Mouse (Mus musculus) hindbrain, embryonic 10.5 days (tissue): Measurements from ENCODE around the gene Tac4. TPM values are rescaled to one million over a fixed set of nuclear protein-coding genes. Genes with fewer than 3 reads are reported as not detected.
A peak's percentile ranks its signal among the peaks of the same experiment; 100 is the strongest.

Source experiments
- DNase-seq: peaks from one replicate; pipeline ENCODE4 v3.0.0-alpha.2; 2017; ENCODE audit warnings: low spot score
- H3K27ac ChIP-seq: fragments of 300-500 bp; sonication (generic); 2 replicates; pipeline ENCODE4 v1.5.1; 2016; ENCODE audit warnings: mild to moderate bottlenecking, moderate library complexity
- H3K27me3 ChIP-seq: fragments of 300-500 bp; sonication (generic); 2 replicates; pipeline ENCODE4 v1.6.1; 2016; ENCODE audit warnings: mild to moderate bottlenecking; ENCODE audit not compliant: poor library complexity, insufficient read depth, severe bottlenecking
- H3K36me3 ChIP-seq: fragments of 300-500 bp; sonication (generic); 2 replicates; pipeline ENCODE4 v1.6.1; 2016; ENCODE audit warnings: mild to moderate bottlenecking, moderate library complexity
- H3K4me1 ChIP-seq: fragments of 300-500 bp; sonication (generic); replicated peaks from 2 replicates; pipeline ENCODE4 v1.6.1; 2016; ENCODE audit warnings: mild to moderate bottlenecking
- H3K4me3 ChIP-seq: fragments of 300-500 bp; sonication (generic); 2 replicates; pipeline ENCODE4 v1.5.1; 2016; ENCODE audit warnings: mild to moderate bottlenecking, moderate library complexity
- H3K9me3 ChIP-seq: fragments of 300-500 bp; sonication (generic); 2 replicates; pipeline ENCODE4 v1.6.1; 2016; ENCODE audit warnings: mild to moderate bottlenecking, moderate library complexity
- WGBS: fragments of 180-500 bp; shearing (Covaris S2); methylation state at CpG from one replicate; pipeline ENCODE4 v1.1.7; 2016; 5-methylcytosine and 5-hydroxymethylcytosine counted together
- polyA plus RNA-seq: library from polyadenylated mRNA; unstranded; fragments of >200 nt; fragmentation: Nextera tagmentation; extraction: Ambion mirVana; gene quantifications from 2 replicates; pipeline ENCODE4 v1.2.1, GENCODE M21; 2016

Gene Tac4
- polyA plus RNA-seq, 1 experiment from 2014 or later: not detected

GRCm38 (mm10) chr11:95266540-95267245 lies 5.4 kb downstream of the Tac4 start:
- peaks cover 42% of the 10 kb centered on the region for H3K36me3 ChIP-seq
- H3K4me3 ChIP-seq: no peak overlapping the region
- no peak overlapping the region for H3K27ac ChIP-seq
- peaks cover 2% of the 10 kb centered on the region; the same call in 1 of the 2 replicates for H3K27me3 ChIP-seq
- H3K9me3 ChIP-seq: no peaks in the 10 kb centered on the region
- H3K4me1 ChIP-seq: peaks cover 26% of the 10 kb centered on the region
- DNase-seq: no peak
- 47% methylated on average over 6 of the region's 6 CpGs for WGBS

- H3K4me3 ChIP-seq: no peak overlapping the region
- no peaks in the 10 kb centered on the region for H3K9me3 ChIP-seq
- H3K4me1 ChIP-seq: no peaks in the 10 kb centered on the region; the same call in 1 of the 2 replicates
- H3K27me3 ChIP-seq: no peaks in the 10 kb centered on the region
- H3K36me3 ChIP-seq: peaks cover 100% of the 10 kb centered on the region
- no peak overlapping the region for H3K27ac ChIP-seq
- DNase-seq: no peak
- 92% methylated on average over 5 of the region's 5 CpGs for WGBS
Measured at GRCm38 (mm10) chr11:95273661-95274060, 12.3 kb downstream of the Tac4 start.

DNA sequence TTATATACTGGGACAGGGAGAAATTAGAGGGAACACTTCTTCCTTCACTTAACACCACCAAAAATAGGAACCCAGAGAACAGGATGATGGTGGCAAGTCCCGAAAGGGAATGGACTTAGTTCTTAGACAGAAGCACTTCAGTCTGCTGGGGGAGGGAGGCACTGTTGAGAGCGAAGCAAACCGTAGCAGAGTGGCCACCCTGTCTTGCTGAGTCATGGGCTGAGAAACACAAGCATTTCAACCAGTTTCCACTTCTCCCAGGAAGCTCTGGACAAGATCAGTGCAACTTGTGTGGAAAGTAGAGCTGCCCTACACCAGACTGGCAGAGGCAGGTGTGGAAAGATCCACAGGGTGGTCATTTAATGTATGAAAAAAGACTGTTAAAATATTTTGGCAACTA lies 13.3 kb downstream of the Tac4 start:
- no peak for DNase-seq
- 84% methylated on average over 3 of the region's 3 CpGs for WGBS
- H3K4me1 ChIP-seq: no peaks in the 10 kb centered on the region
- H3K27me3 ChIP-seq: no peaks in the 10 kb centered on the region
- H3K4me3 ChIP-seq: no peak overlapping the region
- no peak overlapping the region for H3K27ac ChIP-seq
- H3K9me3 ChIP-seq: no peaks in the 10 kb centered on the region
- H3K36me3 ChIP-seq: peaks cover 100% of the 10 kb centered on the region

- H3K27me3 ChIP-seq: no peaks in the 10 kb centered on the region
- 92% methylated on average over 6 of the region's 6 CpGs for WGBS
- no peak overlapping the region for H3K27ac ChIP-seq
- no peaks in the 10 kb centered on the region for H3K9me3 ChIP-seq
- H3K36me3 ChIP-seq: peaks cover 100% of the 10 kb centered on the region
- no peak for DNase-seq
- H3K4me3 ChIP-seq: no peak overlapping the region
- no peaks in the 10 kb centered on the region for H3K4me1 ChIP-seq
Measured at GRCm38 (mm10) chr11:95276056-95276455, 14.7 kb downstream of the Tac4 start.

- Histone ChIP-seq H3K9me3 (no peaks in the 10 kb centered on the region), H3K27ac (no peak overlapping the region), H3K4me1 (no peaks in the 10 kb centered on the region), H3K4me3 (no peak overlapping the region), H3K36me3 (peaks cover 100% of the 10 kb centered on the region), H3K27me3 (no peaks in the 10 kb centered on the region)
- DNase-seq: no peak
- whole genome bisulfite sequencing: 93% methylated on average over 4 of the region's 4 CpGs
Measured at GRCm38 (mm10) chr11:95279061-95279659, 17.8 kb downstream of the Tac4 start.

DNA sequence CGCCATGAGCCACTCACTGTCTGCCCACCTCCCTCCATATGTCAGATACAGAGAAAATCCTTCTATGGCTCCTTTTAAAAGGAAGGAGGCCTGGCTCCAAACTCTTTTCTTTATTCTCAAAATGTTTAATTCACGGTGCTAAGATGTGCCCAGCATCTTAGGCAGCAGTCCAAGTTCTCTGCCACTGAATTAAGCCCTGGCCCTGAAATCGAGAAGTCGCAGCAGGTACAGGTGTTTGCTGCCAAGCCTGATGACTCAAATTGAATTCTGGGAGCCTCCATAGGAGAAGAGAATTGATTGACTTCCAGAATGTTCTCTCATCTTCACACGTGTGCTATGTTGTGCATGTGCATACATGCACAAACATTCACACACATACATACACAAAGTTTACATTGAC lies 21.0 kb downstream of the Tac4 start:
- WGBS: 96% methylated on average over 5 of the region's 5 CpGs
- no peaks in the 10 kb centered on the region for H3K4me1 ChIP-seq
- peaks cover 100% of the 10 kb centered on the region for H3K36me3 ChIP-seq
- H3K27ac ChIP-seq: no peak overlapping the region
- no peak for DNase-seq
- no peak overlapping the region for H3K4me3 ChIP-seq
- no peaks in the 10 kb centered on the region for H3K9me3 ChIP-seq
- no peaks in the 10 kb centered on the region for H3K27me3 ChIP-seq

GRCm38 (mm10) chr11:95291998-95292397 lies 30.7 kb downstream of the Tac4 start:
- WGBS: 82% methylated on average over 4 of the region's 4 CpGs
- DNase-seq: no peak
- no peaks in the 10 kb centered on the region for H3K9me3 ChIP-seq
- no peaks in the 10 kb centered on the region for H3K4me1 ChIP-seq
- H3K36me3 ChIP-seq: peaks cover 93% of the 10 kb centered on the region
- H3K4me3 ChIP-seq: no peak overlapping the region
- no peaks in the 10 kb centered on the region for H3K27me3 ChIP-seq
- no peak overlapping the region for H3K27ac ChIP-seq

GRCm38 (mm10) chr11:95293017-95293624 lies 31.8 kb downstream of the Tac4 start:
- H3K4me3 ChIP-seq: no peak overlapping the region
- no peaks in the 10 kb centered on the region for H3K9me3 ChIP-seq
- H3K27me3 ChIP-seq: no peaks in the 10 kb centered on the region
- H3K4me1 ChIP-seq: no peaks in the 10 kb centered on the region
- no peak for DNase-seq
- H3K27ac ChIP-seq: no peak overlapping the region
- 91% methylated on average over 8 of the region's 8 CpGs for WGBS
- H3K36me3 ChIP-seq: peaks cover 93% of the 10 kb centered on the region

DNA sequence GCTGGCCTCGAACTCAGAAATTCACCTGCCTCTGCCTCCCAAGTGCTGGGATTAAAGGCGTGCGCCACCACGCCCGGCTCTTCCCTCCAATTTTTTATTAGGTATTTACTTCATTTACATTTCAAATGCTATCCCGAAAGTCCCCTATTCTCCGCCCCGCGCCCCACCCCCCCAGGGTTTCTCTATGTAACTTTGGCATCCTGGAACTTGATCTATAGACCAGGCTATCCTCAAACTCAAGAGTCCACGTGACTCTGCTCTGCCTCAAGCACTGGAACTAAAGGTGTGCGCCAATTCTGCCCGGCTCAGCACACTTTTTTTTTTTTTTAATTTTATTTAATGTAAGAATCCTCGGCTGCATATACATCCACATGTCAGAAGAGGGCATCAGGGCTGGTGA lies 34.4 kb downstream of the Tac4 start:
- 94% methylated on average over 13 of the region's 13 CpGs for WGBS
- H3K9me3 ChIP-seq: no peaks in the 10 kb centered on the region

DNA sequence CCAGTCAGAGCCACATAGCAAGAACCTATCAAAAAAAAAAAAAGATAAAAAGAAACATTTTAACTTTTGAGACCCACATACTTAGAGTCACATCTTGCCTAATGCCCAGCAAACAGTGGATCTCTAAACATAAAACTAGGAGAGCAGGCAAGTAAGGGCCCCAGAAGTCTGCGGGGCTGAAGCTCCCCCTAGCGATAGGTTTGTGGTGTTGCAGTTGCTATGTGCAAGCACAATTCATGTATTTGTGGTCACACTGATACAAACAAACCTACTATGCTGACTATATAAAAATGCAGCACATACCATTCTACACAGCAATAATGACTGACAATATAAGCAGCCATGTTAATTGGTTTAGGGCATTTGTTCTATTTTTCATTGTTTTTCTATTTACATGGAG lies 36.8 kb downstream of the Tac4 start:
- H3K36me3 ChIP-seq: peaks cover 93% of the 10 kb centered on the region
- 25% methylated on average over 2 of the region's 2 CpGs for WGBS
- H3K27ac ChIP-seq: no peak overlapping the region
- no peak overlapping the region for H3K4me3 ChIP-seq
- H3K4me1 ChIP-seq: no peaks in the 10 kb centered on the region
- H3K27me3 ChIP-seq: no peaks in the 10 kb centered on the region
- DNase-seq: peak; percentile 25
- H3K9me3 ChIP-seq: no peaks in the 10 kb centered on the region

More for the DNA sequence above, 34.4 kb downstream of the Tac4 start:
- no peak overlapping the region for H3K4me3 ChIP-seq
- H3K4me1 ChIP-seq: no peaks in the 10 kb centered on the region
- no peaks in the 10 kb centered on the region for H3K27me3 ChIP-seq
- H3K36me3 ChIP-seq: peaks cover 93% of the 10 kb centered on the region
- DNase-seq: no peak
- no peak overlapping the region for H3K27ac ChIP-seq

GRCm38 (mm10) chr11:95299886-95300285 lies 38.6 kb downstream of the Tac4 start:
- H3K4me1 ChIP-seq: no peaks in the 10 kb centered on the region

DNA sequence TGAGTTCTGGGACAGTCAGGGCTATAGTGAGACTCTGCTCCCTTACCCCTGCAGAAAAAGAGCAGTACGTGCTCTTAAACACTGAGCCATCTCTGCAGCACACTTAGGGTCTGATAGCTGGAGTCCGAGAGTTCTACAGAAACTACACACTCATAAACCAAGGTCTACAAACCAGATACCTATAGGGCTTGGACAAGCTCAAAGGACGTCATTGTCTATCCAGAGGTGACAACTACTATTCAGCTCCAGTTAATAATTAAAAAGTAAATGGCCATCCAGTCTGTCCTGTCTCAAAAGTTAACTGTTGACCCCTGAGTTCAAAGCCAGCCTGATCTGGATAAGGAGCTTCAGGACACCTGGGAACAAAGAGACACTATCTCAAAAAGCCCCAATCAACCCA lies 40.4 kb downstream of the Tac4 start:
- Histone ChIP-seq H3K9me3 (no peaks in the 10 kb centered on the region), H3K4me3 (no peak overlapping the region), H3K27ac (no peak overlapping the region), H3K4me1 (no peaks in the 10 kb centered on the region), H3K27me3 (no peaks in the 10 kb centered on the region), H3K36me3 (peaks cover 98% of the 10 kb centered on the region)
- DNase-seq: no peak
- 95% methylated on average over 3 of the region's 3 CpGs for WGBS

More at GRCm38 (mm10) chr11:95299886-95300285, 38.6 kb downstream of the Tac4 start:
- WGBS: 95% methylated on average over 12 of the region's 12 CpGs
- DNase-seq: no peak
- no peaks in the 10 kb centered on the region for H3K9me3 ChIP-seq
- no peak overlapping the region for H3K4me3 ChIP-seq
- H3K27me3 ChIP-seq: no peaks in the 10 kb centered on the region
- peaks cover 93% of the 10 kb centered on the region for H3K36me3 ChIP-seq
- no peak overlapping the region for H3K27ac ChIP-seq

DNA sequence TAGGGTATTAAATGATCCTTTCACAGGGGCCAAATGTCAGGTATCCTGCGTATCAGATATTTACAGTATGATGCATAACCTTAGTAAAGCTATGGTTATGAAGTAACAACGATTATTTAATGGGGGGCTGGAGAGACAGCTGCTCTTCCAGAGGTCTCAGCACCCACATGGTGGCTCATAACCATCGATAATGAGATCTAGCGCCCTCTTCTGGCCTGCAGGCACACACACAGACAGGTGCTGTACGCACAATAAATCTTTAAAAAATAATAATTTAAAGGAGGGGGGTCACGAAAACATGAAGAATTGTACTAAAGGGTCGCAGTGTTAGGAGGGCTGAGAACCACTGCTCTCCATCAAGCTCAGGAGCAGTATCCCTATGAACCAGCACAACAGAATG lies 44.3 kb downstream of the Tac4 start:
- Histone ChIP-seq H3K27ac (no peak overlapping the region), H3K36me3 (peaks cover 64% of the 10 kb centered on the region)
- 92% methylated on average over 7 of the region's 7 CpGs for WGBS

More for the DNA sequence above, 44.3 kb downstream of the Tac4 start:
- H3K4me3 ChIP-seq: no peak overlapping the region
- peaks cover 15% of the 10 kb centered on the region for H3K4me1 ChIP-seq
- H3K9me3 ChIP-seq: no peaks in the 10 kb centered on the region
- no peaks in the 10 kb centered on the region for H3K27me3 ChIP-seq
- no peak for DNase-seq
